Mouse (Mus musculus): Measurements from ENCODE around the gene Kank2.
A peak's percentile ranks its signal among the peaks of the same experiment; 100 is the strongest.

The Kank2 gene

DNA sequence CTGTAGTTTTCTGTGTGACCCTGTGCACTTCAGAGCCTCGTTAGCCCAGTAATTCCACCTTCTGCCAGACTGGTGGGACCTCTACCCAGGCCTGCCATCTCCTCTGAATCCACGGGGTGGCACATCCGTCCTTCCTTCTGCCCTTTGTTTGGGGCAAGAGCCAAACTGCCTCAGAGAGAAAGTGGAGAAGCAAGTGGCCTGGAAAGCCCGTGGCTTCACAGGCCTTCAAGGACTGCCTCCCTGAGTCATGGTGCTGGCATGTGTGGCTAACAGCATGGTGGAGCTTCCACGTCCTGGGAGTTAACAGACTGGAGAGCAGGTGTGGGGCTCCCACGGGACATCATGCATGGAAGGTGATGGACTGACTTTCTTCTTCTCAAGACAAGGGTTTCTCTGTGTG lies 47.2 kb downstream of the Kank2 start:
- DNase-seq (ENCODE audit: low spot score in 2 of 2) = no peak

DNA sequence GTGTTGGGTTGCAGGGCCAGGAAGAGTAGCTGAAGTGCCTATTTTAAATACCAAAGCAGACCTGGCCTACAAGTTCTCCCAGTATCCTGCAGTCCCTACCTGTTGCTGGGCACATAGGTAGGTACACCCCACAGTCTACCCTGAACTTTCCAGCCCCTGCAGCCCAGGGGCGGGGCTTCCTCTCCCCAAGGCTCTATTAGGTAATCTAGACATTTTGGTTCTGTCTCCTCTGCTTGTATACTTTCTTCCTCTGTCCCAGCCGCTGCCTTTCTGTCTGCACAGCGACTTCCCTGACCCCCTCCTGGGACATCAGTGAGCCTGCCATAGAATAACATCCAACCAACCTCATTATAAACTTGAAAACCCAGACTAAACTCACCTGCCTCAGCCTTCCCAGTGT lies 48.2 kb downstream of the Kank2 start:
- DNase-seq (ENCODE audit: low spot score in 2 of 2) = no peak

DNA sequence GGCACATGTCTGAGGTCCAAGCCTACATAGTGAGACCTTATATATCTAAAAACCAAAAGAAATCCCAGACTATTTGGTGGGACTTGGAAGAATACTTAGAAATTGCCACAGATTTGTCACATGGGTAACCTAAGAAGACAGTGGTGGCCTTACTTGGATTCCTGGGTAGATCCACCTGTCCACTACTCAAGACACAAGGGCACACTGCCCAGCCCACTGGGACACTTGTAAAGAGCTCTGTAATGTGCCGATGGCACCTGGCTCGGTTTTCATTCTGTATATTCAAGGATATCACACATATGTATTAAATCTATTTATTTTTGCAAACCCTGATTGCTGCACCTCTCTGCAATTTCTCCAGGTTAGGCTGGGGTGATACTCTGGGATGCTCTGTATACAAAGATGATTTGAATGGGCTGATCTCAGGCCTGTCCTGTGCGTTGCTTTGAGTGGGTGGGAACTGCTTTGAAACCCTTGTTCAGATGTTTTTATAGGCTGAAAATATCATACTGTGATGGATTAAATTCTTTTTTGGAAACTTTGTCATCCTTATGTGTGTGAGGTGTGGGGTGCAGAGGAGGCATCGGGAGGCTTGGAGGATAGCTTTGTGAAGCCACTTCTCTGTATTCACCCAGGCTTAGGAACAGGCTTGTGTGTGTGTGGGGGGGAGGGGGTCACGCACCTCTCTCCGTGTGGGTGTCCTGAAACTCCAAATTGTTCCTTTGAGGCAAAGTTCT lies 49.0 kb downstream of the Kank2 start:
- DNase-seq (ENCODE audit: low spot score in 2 of 2) = no peak

DNA sequence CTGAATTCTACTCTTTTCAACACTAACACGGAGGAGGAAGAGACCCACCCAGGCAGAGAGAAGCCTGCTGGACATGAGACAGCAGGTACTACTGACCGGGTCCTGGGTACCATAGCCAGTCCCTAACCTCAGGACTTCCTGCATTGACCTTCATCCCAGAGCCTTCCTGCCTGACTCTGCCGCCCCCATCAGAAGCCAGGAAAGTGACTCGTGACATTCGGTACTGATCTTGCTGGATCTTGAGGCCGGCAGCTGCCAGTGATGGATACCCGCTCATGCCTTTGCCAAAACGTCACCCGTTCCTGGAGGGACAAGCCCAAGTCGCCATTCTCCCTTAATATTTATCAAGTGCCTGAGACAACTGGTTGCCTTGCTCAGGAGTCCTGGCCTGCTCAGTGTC lies 50.1 kb downstream of the Kank2 start:
- no peak for DNase-seq (ENCODE audit: low spot score in 2 of 2)

DNA sequence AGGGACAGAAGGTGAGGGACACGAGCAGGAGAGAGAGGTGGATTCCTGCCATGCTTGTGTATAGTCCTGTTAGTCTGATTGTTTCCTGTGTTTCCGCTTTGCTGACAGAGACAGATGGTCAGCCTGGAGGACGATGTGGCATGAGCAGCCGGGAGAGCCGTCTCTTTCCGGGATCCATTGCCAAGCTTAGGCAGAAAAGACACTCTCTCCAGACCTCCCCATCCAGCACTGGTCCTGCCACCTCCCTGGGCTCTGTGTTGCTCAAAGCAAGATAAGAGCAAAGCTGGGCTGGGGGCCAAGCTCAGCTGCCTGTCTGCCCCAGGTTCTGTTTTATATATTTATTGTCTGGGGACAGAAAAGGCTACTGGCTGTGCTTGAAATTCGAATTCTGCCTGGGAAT lies 50.5 kb downstream of the Kank2 start:
- DNase-seq (ENCODE audit: low spot score in 2 of 2) = no peak

DNA sequence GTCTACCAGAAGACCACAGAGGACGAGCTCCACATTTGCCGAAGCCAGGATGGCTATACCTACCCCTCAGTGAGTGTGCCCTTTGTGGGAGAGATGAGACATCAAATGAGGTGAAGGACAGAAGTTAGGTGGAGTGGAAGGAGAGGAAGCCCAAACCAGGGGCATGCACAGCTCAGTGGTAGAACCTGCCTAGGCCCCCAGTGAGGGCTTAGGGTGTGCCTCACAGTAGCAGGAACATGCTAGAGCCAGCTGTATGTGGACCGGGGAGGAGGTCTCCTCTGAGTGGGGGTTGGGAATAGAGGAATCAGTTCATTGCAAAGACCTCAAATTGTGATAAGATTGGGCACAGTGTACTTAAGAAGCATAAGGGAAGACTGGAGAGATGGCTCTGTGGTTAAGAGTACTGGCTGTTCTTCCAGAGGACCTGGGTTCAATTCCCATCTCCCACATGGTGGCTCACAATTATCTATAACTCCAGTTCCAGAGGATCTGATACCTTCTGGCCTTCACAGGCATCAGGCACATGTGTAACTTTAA lies 51.2 kb downstream of the Kank2 start:
- no peak for DNase-seq (ENCODE audit: low spot score in 2 of 2)

DNA sequence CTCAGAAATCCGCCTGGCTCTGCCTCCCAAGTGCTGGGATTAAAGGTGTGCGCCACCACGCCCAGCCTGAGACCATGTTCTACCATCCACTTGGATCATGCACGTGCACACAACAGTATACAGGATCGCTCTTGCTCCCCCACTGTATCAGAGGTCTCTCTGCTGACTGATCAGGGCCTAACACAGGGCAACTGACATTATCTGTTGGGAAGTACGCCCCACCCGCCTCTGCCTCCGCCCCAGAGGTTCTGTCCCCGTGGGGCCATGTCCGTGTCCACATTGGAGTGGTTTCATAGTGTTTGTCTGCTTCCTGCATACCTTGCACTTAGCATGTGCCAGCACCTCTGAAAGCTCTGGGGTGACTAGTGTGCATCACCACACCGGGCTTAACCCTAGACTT lies 57.0 kb downstream of the Kank2 start:
- DNase-seq (ENCODE audit: low spot score in 2 of 2) = no peak

DNA sequence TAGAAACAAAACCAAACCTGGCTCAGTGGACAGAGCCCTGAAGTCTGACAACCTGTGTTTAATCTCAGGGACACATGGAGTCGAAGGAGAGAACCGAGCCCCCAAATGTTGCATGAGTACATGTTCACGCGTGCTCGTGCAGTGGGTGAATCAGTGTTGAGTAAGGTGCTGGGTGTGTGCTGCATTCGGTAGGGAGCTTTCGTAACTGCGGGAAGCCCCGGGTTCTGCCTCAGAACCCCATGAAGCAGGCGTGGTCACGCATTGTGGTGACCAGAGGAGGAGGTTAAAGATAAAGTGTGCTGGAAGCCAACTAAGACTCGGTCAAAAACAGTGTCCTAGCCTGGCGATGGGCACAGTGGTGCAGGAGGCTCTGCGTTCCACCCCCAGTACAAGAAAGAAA lies 58.1 kb downstream of the Kank2 start:
- DNase-seq (ENCODE audit: low spot score in 2 of 2) = no peak

DNA sequence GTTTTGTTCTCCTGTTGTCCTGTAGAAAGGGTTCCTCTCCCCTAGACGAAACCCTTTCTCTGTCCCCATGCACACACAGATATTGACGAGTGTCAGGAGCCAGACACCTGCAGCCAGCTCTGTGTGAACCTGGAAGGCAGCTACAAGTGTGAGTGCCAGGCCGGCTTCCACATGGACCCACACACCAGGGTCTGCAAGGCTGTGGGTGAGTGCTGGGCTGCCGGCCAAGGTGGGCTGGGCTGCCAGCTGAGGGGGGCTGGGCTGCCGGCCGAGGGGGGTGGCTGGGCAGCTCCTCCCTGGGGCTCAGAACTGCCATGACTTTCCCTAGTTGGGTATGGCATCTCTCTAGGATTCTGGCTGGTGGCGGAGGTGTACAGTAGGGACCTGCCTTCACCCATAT lies 59.8 kb downstream of the Kank2 start:
- no peak for DNase-seq (ENCODE audit: low spot score in 2 of 2)

DNA sequence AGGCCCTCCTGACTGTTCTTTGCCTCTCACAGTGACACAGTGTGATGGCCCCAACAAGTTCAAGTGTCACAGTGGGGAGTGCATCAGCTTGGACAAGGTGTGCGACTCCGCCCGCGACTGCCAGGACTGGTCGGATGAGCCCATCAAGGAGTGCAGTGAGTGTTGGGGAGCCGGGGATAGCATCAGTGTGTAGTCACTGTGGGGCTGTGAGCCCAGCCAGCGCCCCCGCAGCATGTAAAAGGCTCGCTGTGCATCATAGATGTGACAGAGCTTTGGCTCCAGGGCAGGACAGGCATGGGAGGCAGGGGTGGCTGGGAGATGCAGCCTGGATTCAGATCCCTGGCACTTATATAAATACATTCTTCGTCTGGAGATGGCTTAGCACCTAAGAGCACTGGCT lies 61.4 kb downstream of the Kank2 start:
- peak in 1 of 2 experiments; percentile 38 for DNase-seq (ENCODE audit: low spot score in 2 of 2)

DNA sequence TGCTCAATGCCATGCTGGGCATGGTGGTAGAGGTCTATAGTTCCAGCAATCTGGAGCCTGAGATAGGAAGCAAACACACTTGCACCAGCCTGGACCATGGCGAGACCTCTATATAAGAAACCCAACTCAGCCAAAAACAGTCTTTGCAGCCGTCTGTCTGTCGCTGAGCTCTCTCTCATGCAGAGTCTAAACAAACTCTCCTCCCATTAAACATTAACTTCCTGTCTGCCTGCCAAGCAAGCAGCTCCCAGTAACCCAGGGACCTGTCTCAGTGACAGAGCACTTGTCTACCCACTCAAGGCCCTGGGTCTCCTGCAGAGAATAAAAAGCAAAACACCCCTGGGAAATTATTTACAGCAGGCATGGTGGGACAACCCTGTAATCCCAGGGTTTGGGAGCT lies 62.0 kb downstream of the Kank2 start:
- no peak for DNase-seq (ENCODE audit: low spot score in 2 of 2)

DNA sequence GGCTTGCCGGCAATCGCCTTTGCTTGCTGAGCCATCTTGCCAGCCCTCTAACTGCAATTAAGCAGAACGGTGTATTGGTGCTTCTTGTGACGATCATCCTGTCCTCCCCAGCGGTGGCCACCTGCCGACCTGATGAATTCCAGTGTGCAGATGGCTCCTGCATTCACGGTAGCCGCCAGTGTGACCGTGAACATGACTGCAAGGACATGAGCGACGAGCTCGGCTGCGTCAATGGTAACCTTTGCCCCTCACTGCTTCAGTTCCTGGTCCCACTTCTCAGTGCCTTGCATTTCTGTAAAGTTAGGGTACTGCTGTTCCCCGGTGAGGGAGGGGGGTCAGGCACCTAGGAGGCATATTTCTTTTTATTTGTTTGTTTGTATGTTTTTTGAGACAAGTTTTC lies 63.4 kb downstream of the Kank2 start:
- no peak for DNase-seq (ENCODE audit: low spot score in 2 of 2)

DNA sequence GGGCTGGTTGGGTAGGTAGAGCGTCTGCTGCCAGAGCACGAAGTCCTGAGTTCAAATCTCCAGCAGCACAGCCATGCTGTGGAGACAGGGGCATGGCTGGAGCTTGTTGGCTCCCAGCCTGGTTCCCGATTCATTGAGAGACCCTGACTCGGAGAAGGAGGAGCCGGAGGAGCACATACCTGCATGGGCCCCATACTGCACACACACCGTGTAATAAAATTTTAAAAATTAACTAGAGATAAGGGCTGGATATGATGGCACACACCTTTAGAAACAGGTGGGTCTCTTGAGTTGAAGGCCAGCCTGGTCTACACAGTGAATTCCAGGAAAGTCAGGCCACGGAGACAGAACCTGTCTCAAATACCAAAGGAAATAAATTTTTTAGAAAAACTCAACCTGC lies 64.6 kb downstream of the Kank2 start:
- no peak for DNase-seq (ENCODE audit: low spot score in 2 of 2)

DNA sequence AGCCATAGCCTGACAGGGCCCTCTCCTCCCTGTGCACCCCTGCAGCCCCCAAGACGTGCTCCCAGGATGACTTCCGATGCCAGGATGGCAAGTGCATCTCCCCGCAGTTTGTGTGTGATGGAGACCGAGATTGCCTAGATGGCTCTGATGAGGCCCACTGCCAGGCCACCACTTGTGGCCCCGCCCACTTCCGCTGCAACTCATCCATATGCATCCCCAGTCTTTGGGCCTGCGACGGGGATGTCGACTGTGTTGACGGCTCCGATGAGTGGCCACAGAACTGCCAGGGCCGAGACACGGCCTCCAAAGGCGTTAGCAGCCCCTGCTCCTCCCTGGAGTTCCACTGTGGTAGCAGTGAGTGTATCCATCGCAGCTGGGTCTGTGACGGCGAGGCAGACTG lies 65.1 kb downstream of the Kank2 start:
- DNase-seq (ENCODE audit: low spot score in 2 of 2) = no peak

DNA sequence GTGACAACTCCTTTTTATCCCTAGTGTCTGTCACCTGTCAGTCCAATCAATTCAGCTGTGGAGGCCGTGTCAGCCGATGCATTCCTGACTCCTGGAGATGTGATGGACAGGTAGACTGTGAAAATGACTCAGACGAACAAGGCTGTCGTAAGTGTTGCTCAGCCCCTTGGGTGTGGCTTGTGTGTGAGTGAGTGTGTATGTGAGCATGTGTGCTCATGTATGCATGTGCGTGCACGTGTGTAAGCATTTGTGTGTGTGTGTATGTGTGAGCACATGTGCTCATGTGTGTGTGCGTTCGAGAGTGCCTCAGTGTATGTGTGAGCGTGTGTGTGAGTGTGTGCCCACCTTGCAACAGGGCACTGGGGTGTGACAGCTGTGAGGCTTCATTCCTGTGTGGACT lies 66.3 kb downstream of the Kank2 start:
- DNase-seq (ENCODE audit: low spot score in 2 of 2) = no peak

DNA sequence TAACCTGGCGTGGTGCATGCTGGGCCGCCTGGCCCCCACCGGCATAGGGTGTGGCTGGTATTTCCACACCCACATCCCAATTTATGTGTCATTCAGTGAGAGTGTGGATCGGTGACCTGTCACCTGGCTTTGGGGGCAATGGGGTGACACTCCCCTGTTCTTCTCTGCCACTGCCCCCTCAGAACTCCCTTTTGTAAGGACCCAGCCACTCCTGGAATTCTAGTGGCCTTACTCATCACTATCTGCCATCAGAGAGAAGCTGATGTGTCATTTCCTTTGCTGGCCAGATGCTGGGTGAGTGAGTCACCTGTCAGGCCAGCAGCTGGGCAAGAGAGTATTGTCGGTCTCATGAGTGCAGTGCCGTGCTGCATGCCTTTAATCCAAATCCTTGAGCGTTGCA lies 69.3 kb downstream of the Kank2 start:
- DNase-seq (ENCODE audit: low spot score in 2 of 2) = no peak

DNA sequence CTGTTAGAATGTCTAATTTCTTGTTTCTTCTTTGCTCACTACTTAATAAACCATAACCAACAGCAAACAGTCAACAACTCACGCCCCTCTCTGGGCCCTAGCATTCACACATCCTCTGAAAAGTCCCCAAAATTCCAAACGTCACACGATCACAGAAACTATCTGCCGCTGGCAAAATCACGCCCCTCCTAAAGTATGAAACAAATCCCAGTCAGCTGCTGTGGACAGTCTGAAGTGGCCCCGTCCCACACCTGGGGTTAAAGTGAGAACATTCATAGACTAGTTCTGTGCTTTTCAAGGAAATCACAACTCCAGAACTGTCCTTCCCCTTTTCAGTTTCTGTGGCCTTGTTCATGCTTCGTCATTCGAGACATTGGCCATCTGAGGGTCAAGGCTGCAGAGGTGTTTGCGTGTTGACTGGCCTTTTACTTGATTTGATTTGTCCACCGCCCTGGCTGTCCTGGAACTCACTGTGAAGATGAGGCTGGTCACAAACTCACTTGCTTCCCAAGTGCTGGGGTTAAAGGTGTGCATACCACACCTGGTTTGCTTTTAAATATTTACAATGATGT lies 70.2 kb downstream of the Kank2 start:
- no peak for DNase-seq (ENCODE audit: low spot score in 2 of 2)

DNA sequence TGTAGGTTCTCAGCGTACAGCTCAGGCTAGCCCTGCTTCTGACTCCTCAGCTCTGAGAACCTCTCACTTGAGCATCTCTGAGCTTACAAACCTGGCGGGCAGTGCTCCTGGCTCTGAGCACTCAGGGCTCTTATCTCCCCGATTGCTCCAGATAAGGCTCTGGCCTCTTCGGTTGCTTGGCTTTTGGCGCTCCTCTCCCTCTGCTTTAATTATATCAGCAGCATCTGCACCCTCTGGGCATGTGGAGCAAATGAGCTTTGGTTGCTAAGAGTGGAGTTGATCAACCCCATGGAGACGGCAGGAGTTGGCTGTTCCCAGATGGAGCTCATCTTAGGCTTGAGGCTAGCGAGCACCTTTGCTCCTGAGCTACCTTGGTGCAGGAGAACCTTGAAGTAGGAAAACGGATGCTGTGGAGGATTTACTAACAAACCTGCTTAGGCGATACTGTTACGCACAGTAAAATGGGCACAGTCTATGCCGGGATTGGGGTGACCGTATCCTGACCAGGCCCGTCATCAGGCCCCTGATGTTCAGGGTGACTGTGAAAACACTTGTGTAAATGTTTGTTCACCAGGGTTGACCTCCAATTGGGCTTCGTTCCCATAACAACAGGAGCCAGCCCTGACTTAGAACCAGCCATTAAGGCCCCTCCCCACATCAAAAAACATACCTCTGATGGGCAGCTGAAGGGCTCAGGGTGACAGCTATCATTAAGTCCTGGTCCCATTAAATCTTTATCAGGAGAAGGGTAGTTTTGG lies 72.1 kb downstream of the Kank2 start:
- DNase-seq (ENCODE audit: low spot score in 2 of 2) = no peak

DNA sequence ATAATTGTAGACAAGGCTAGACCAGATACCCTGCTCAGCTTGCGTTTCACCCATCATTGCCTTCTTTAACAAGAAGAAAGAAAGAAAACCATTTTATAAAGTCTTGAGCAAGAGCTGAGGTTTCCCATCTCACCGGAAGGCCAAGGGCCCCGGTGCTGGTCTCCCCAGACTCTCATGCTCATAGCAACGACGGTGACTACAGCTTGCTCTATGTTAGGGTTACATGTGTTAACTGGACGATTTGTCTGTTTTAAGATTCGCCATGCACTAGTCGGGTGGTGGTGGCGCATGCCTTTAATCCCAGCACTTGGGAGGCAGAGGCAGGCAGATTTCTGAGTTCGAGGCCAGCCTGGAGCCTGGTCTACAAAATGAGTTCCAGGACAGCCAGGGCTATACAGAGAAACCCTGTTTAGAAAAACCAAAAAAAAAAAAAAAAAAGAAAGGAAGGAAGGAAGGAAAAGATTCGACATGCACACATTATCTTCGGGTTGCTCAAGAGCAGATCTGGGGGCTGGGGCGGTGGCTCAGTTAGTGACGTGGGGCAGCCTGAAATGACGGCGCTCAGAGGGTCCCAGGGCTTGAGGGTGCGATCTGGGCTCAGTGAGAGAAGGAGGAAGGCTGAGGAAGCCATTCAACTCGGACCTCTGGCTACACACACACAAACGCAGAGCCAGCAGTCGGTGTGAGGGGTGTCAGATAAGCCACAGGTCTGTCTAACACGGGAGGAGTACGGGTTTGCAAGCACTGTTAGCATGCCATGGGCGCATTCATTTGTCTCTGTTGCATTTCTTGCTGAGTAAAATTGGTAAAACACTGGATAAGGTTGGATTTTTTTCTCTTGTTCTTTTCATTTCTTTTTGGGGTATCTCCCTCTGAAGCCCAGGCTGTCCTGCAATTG lies 73.1 kb downstream of the Kank2 start:
- no peak for DNase-seq (ENCODE audit: low spot score in 2 of 2)

DNA sequence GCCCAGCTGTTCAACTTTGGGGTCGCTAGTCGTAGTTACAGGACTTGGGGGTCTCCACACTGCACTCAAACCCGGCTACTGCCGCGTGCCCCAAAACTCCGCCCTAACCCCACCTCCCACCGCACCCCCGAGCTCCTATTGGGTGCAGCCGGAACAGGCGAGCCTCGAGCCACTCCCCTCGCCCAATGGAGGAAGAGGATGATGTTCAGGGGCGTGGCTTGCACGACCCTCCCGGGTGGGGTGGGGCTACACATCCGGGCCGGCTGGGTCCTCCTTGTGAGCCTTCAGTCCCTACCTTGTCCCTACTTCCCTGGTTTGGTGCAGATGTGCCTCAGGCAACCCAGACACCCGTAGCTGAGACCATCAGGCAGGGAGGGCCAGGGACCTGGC lies 74.4 kb downstream of the Kank2 start:
- DNase-seq (ENCODE audit: low spot score in 2 of 2) = peak; percentile 74 to 90

DNA sequence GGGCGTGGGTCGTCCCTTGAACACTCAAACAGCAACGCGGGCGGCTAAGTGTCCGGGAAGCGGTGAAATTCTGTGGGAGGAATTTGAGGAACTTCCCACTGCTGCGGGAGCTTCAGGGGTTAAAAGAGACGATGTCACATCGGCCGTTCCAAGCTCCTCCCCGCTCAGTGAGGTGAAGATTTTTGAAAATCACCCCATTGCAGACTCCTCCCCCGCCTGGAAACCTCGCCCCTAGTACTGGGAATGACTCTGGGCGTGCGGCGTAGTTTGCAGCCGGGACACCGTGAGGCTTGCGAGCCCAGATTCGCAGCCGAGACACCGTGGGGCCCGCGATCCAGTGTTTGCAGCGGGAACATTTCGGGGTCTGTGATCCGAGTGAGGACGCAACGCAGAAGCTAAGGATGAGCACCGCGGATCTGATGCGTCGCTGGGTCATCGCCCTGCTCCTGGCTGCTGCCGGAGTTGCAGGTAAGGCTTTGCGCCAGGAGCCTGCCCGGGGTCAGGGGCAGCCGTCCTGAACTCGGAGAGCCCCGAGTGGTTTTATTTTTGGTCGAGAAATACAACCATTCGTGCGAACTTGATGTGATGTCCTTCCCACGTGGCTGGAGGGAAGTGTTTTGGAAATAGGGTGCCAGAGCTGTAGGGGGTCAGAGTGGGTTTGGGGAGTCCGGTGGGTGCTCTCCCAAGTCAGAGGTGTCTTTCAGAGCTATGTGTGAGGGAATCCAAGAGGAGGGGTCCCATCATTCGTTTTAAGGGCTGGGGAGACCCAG lies 75.0 kb downstream of the Kank2 start, which contains the start of gene Ldlr:
Gene Ldlr (plus strand): TSS at position 107 of the 770 bp plus-strand sequence.
- DNase-seq (ENCODE audit: low spot score in 2 of 2) = peak; percentile 54 to 78

Data from left cerebral cortex, adult 9 months (tissue).